Mouse (Mus musculus) CH12.LX (cell line): ENCODE results near the gene Samd14. TPM values are rescaled to one million over a fixed set of nuclear protein-coding genes. Genes with fewer than 3 reads are reported as not detected.

Source experiments
- DNase-seq: peaks from one replicate; pipeline ENCODE4 v3.0.0-alpha.2; 2013; ENCODE audit errors: extremely low read depth
- H3K27ac ChIP-seq: 2 replicates; pipeline ENCODE4 v1.5.1; 2012; ENCODE audit warnings: low read depth, mild to moderate bottlenecking, control low read depth, moderate library complexity; ENCODE audit not compliant: insufficient read depth
- H3K27me3 ChIP-seq: replicated peaks from 2 replicates; pipeline ENCODE3; 2012; ENCODE audit warnings: inconsistent platforms
- H3K36me3 ChIP-seq, 2 experiments: replicated peaks in 1 of 2; 2 replicates each; pipeline versions ENCODE3 to v1.6.1; 2012; ENCODE audit warnings: inconsistent platforms in 1 of 2, low read length in 1 of 2, mild to moderate bottlenecking in 1 of 2, mixed read lengths in 1 of 2, moderate library complexity in 1 of 2; ENCODE audit not compliant: control insufficient read depth in 1 of 2, insufficient read depth in 1 of 2
- H3K4me1 ChIP-seq, 2 experiments: 2 replicates each; pipeline ENCODE4 v1.6.1; 2012; ENCODE audit warnings: inconsistent platforms in 1 of 2, moderate library complexity in 1 of 2; ENCODE audit not compliant: insufficient read depth in 2 of 2, control insufficient read depth in 1 of 2
- H3K4me2 ChIP-seq: 2 replicates; pipeline ENCODE4 v1.6.1; 2012; ENCODE audit warnings: low read depth, mild to moderate bottlenecking, control low read depth; ENCODE audit not compliant: poor library complexity, insufficient read depth, severe bottlenecking
- H3K4me3 ChIP-seq, 3 experiments: fragments of 150-350 bp in 1 of 3; sonication (generic) in 1 of 3; replicated peaks in 1 of 3; 2 replicates each; pipeline versions ENCODE3 to v1.5.1; 2011 to 2012; ENCODE audit warnings: low read depth in 2 of 3, low read length in 2 of 3, mild to moderate bottlenecking in 2 of 3, moderate library complexity in 2 of 3, control low read depth in 1 of 3, improper control_type of control experiment in 1 of 3, inconsistent platforms in 1 of 3, mixed read lengths in 1 of 3; ENCODE audit not compliant: poor library complexity in 1 of 3
- H3K79me2 ChIP-seq: replicated peaks from 2 replicates; pipeline ENCODE4 v1.6.1; 2012; ENCODE audit warnings: mild to moderate bottlenecking, moderate library complexity; ENCODE audit not compliant: control insufficient read depth, poor library complexity, insufficient read depth, severe bottlenecking; ENCODE audit errors: extremely low read depth
- H3K9ac ChIP-seq: 2 replicates; pipeline ENCODE4 v1.6.1; 2012; ENCODE audit warnings: low read depth, mild to moderate bottlenecking, control low read depth, moderate library complexity; ENCODE audit not compliant: insufficient read depth
- H3K9me3 ChIP-seq: replicated peaks from 2 replicates; pipeline ENCODE3; 2012; ENCODE audit warnings: low read length, inconsistent platforms, mixed read lengths
- BHLHE40 ChIP-seq: IDR thresholded peaks from 2 replicates; pipeline ENCODE4 v1.6.1; 2011; ENCODE audit warnings: mild to moderate bottlenecking, low read depth, low read length, improper control_type of control experiment
- E2F4 ChIP-seq: IDR thresholded peaks from 2 replicates; pipeline ENCODE4 v1.6.1; 2011; ENCODE audit warnings: low read depth, low read length, improper control_type of control experiment; ENCODE audit not compliant: insufficient replicate concordance
- EP300 ChIP-seq: IDR thresholded peaks from 2 replicates; pipeline ENCODE4 v1.6.1; 2011; ENCODE audit warnings: low read length, improper control_type of control experiment
- JUN ChIP-seq: IDR thresholded peaks from 2 replicates; pipeline ENCODE4 v1.6.1; 2011; ENCODE audit warnings: low read depth, mild to moderate bottlenecking, low read length, improper control_type of control experiment, moderate library complexity; ENCODE audit not compliant: insufficient read depth
- JUND ChIP-seq: conservative IDR thresholded peaks from 2 replicates; pipeline ENCODE4 v1.6.1; 2011; ENCODE audit warnings: low read depth, low read length, improper control_type of control experiment
- KAT2A ChIP-seq: IDR thresholded peaks from 2 replicates; pipeline ENCODE4 v1.6.1; 2012; ENCODE audit warnings: low read length, improper control_type of control experiment, inconsistent platforms; ENCODE audit not compliant: insufficient replicate concordance
- MAFK ChIP-seq: IDR thresholded peaks from 2 replicates; pipeline ENCODE4 v1.6.1; 2011; ENCODE audit warnings: low read length, improper control_type of control experiment; ENCODE audit not compliant: insufficient replicate concordance
- MAX ChIP-seq: IDR thresholded peaks from 2 replicates; pipeline ENCODE4 v1.6.1; 2011; ENCODE audit warnings: low read length, improper control_type of control experiment
- MEF2A ChIP-seq: IDR thresholded peaks from 2 replicates; pipeline ENCODE4 v1.6.1; 2014; ENCODE audit warnings: low read depth, mild to moderate bottlenecking, inconsistent platforms, low read length, improper control_type of control experiment, borderline replicate concordance
- MXI1 ChIP-seq: IDR thresholded peaks from 2 replicates; pipeline ENCODE4 v1.6.1; 2011; ENCODE audit warnings: mild to moderate bottlenecking, low read depth, low read length, improper control_type of control experiment
- MYC ChIP-seq: IDR thresholded peaks from 2 replicates; pipeline ENCODE4 v1.6.1; 2011; ENCODE audit warnings: low read depth, mild to moderate bottlenecking, improper control_type of control experiment, low read length
- NRF1 ChIP-seq: IDR thresholded peaks from 2 replicates; pipeline ENCODE4 v1.6.1; 2014; ENCODE audit warnings: low read depth, mild to moderate bottlenecking, inconsistent platforms, low read length, improper control_type of control experiment, moderate library complexity
- POLR2AphosphoS2 ChIP-seq: IDR thresholded peaks from 2 replicates; pipeline ENCODE4 v1.6.1; 2011; ENCODE audit warnings: low read depth, low read length, improper control_type of control experiment
- RAD21 ChIP-seq: IDR thresholded peaks from 2 replicates; pipeline ENCODE4 v1.6.1; 2011; ENCODE audit warnings: low read depth, mild to moderate bottlenecking, low read length, improper control_type of control experiment, moderate library complexity
- TBP ChIP-seq: conservative IDR thresholded peaks from 2 replicates; pipeline ENCODE4 v1.6.1; 2011; ENCODE audit warnings: low read depth, low read length, improper control_type of control experiment
- TCF12 ChIP-seq: IDR thresholded peaks from 2 replicates; pipeline ENCODE4 v1.6.1; 2014; ENCODE audit warnings: low read depth, mild to moderate bottlenecking, inconsistent platforms, low read length, improper control_type of control experiment
- UBTF ChIP-seq: IDR thresholded peaks from 2 replicates; pipeline ENCODE4 v1.6.1; 2012; ENCODE audit warnings: low read depth, mild to moderate bottlenecking, inconsistent platforms, low read length, improper control_type of control experiment, moderate library complexity
- ZC3H11A ChIP-seq: IDR thresholded peaks from 2 replicates; pipeline ENCODE4 v1.6.1; 2012; ENCODE audit warnings: low read depth, mild to moderate bottlenecking, inconsistent platforms, low read length, improper control_type of control experiment
- ZMIZ1 ChIP-seq: IDR thresholded peaks from 2 replicates; pipeline ENCODE4 v1.6.1; 2012; ENCODE audit warnings: low read depth, mild to moderate bottlenecking, inconsistent platforms, low read length, improper control_type of control experiment
- ZNF384 ChIP-seq: IDR thresholded peaks from 2 replicates; pipeline ENCODE4 v1.6.1; 2012; ENCODE audit warnings: low read depth, low read length, improper control_type of control experiment, inconsistent platforms
- dilution Hi-C: fragments of 300-500 bp; cut with MboI; formaldehyde crosslinking; loops from 2 replicates; pipeline ENCODE4 v1.14.3; 2020; ENCODE audit warnings: low sequenced_read_pairs; ENCODE audit not compliant: extremely low pct_unique_long_range_greater_than_20kb, extremely low pct_ligation_motif_present
- in situ Hi-C: fragments of 300-500 bp; cut with MboI; formaldehyde crosslinking; loops from 3 replicates; pipeline ENCODE4 v1.14.3; 2019; ENCODE audit warnings: low sequenced_read_pairs, low pct_ligation_motif_present, low pct_unique_long_range_greater_than_20kb, mixed read lengths
- polyA plus RNA-seq: library from polyadenylated mRNA; unstranded; fragments of >175 nt; gene quantifications from 2 replicates; pipeline ENCODE4 v1.2.1, GENCODE M21; 2012; ENCODE audit warnings: low read depth; ENCODE audit not compliant: insufficient read length
- total RNA-seq, 2 experiments: library from RNA; depleted of rRNA; stranded (reverse); fragments of 300-350 nt in 1 of 2; fragments of >200 nt in 1 of 2; gene quantifications; 2 replicates each; pipeline ENCODE4 v1.2.3; 2012 to 2014

The Samd14 gene
- total and polyA plus RNA-seq, 3 experiments: 0.17 TPM; not detected in 2

DNA sequence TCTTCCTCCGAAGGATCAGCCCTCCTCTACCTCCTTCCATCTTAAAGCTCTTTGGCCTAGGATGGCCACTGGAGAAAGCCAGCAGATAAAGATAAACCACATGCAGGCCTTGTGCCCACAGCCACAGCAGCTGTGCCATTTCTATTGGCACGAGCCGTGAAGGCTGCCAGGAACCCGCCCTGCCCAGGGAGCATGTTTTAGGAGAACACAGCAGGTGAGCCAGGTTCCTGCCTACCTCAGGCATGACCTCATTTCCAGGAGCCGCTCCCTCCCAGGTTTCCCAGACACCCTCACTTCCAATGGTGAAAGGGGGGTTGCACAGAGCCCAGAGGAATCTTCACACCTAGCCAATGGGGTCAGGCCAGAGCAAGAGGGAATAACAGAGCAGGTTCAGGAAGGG is 63.1 kb downstream of the Samd14 start:
- Histone ChIP-seq H3K4me2 (no peak overlapping the region), H3K9me3 (no peaks in the 10 kb centered on the region), H3K27me3 (peaks cover 14% of the 10 kb centered on the region), H3K27ac (no peak overlapping the region), H3K79me2 (peaks cover 42% of the 10 kb centered on the region), H3K4me1 (peaks cover 13 to 42% of the 10 kb centered on the region in 2 experiments), H3K36me3 (peaks cover 10 to 34% of the 10 kb centered on the region in 2 experiments), H3K9ac (no peak overlapping the region), H3K4me3 (no peak overlapping the region)
- in situ Hi-C loops: loop anchor here (5.0 kb wide), 1 partner anchor 34 kb away; no protein-coding TSS in a partner anchor
- TF ChIP-seq JUN (no peak), KAT2A (no peak), TBP (no peak), NRF1 (no peak), UBTF (no peak), ZC3H11A (no peak), E2F4 (no peak), EP300 (no peak), MEF2A (no peak), ZMIZ1 (no peak)
- no peak for DNase-seq
- dilution Hi-C loops: no loop called here

DNA sequence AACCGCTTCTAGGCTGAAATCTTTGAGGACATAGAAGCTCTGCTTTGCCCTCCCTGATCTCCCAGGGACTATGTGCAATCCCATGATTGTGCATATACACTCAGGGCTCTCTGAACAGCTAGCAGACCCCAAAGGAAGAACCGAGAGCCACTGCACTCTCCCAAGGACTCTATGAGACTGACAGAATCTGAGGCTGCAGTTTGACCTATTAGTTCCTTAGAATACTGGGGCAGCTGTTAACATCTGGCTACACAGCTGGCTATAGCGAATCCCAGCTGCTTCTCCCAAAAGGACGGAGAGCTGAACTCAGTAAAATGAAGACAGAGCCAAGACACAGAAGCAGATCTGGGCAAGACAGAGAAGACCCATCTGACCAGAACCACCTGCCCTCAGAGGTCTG is 64.2 kb downstream of the Samd14 start:
- Histone ChIP-seq H3K27ac (no peak overlapping the region), H3K79me2 (peaks cover 36% of the 10 kb centered on the region), H3K36me3 (peaks cover 2 to 25% of the 10 kb centered on the region in 2 experiments), H3K4me2 (no peak overlapping the region), H3K4me3 (no peak overlapping the region), H3K9ac (no peak overlapping the region), H3K9me3 (no peaks in the 10 kb centered on the region)
- dilution Hi-C loops: no loop called here
- in situ Hi-C loops: loop anchor here (5.0 kb wide), 1 partner anchor 33 kb away; no protein-coding TSS in a partner anchor
- TF ChIP-seq POLR2AphosphoS2 (no peak), MXI1 (no peak), MEF2A (no peak), EP300 (no peak), MYC (no peak), MAFK (no peak), TCF12 (no peak), TBP (no peak), BHLHE40 (no peak), MAX (no peak), RAD21 (no peak), ZNF384 (no peak), JUND (no peak)
- TF ChIP-seq, all 38 proteins: peak for 0
- Histone ChIP-seq H3K27me3 (peaks cover 23% of the 10 kb centered on the region), H3K4me1 (peaks cover 17 to 53% of the 10 kb centered on the region in 2 experiments)
- DNase-seq: no peak
